14 mouse cellular contexts compared by ENCODE assay signal in genomic region chr8:61229511-61230195, GRCm38 (mm10). TPM values are rescaled to one million over a fixed set of nuclear protein-coding genes. Genes with fewer than 3 reads are reported as not detected.
DNase-seq lines count a peak whose midpoint lies in the region; ATAC-seq and TF ChIP-seq lines count a peak whose summit lies in the region.
"Had no signal": no experiment of that assay in that cellular context is flagged by ENCODE, and none has a peak within 500 bp of the region (broad histone marks: within the 10 kb centered on the region; RNA-seq: fewer than 3 reads in every experiment).

No protein-coding gene starts in this region.

- H3K9ac ChIP-seq in forebrain, embryonic 12.5 days: no peak overlapping the region
- H3K9ac ChIP-seq in forebrain, embryonic 11.5 days (ENCODE audit: low read length): no peak overlapping the region; the same call in 1 of the 2 replicates
- no peak overlapping the region for H3K9ac ChIP-seq in hindbrain, postnatal 0 days (replicated peaks; ENCODE audit: low read length)
- no peak overlapping the region for H3K9ac ChIP-seq in neural tube, embryonic 14.5 days (replicated peaks; ENCODE audit: low read depth, low read length)
- H3K9ac ChIP-seq: limb, embryonic 12.5 days had no signal

- peaks cover 29% of the 10 kb centered on the region for H3K36me3 ChIP-seq in forebrain, embryonic 12.5 days (replicated peaks)
- no peaks in the 10 kb centered on the region for H3K36me3 ChIP-seq in forebrain, embryonic 11.5 days (ENCODE audit: control insufficient read depth, insufficient read depth, low read length)
- H3K36me3 ChIP-seq in hindbrain, postnatal 0 days (ENCODE audit: insufficient read depth, low read length): no peaks in the 10 kb centered on the region
- no peaks in the 10 kb centered on the region for H3K36me3 ChIP-seq in neural tube, embryonic 14.5 days (ENCODE audit: control insufficient read depth, insufficient read depth, low read length)

- H3K27me3 ChIP-seq in forebrain, embryonic 12.5 days: no peaks in the 10 kb centered on the region
- H3K27me3 ChIP-seq in forebrain, embryonic 11.5 days (ENCODE audit: control insufficient read depth, insufficient read depth, low read length): no peaks in the 10 kb centered on the region
- no peaks in the 10 kb centered on the region for H3K27me3 ChIP-seq in hindbrain, postnatal 0 days (ENCODE audit: insufficient read depth, low read length)
- H3K27me3 ChIP-seq in neural tube, embryonic 14.5 days (ENCODE audit: control insufficient read depth, insufficient read depth, low read length): no peaks in the 10 kb centered on the region
- H3K27me3 ChIP-seq: limb, embryonic 12.5 days had no signal

- peak overlapping the region; percentile 8 for H3K4me2 ChIP-seq in forebrain, embryonic 12.5 days
- H3K4me2 ChIP-seq in forebrain, embryonic 11.5 days (ENCODE audit: low read depth, low read length, severe bottlenecking): no peak overlapping the region
- peak overlapping the region; percentile 25 for H3K4me2 ChIP-seq in hindbrain, postnatal 0 days (ENCODE audit: low read depth, low read length)
- peak overlapping the region; percentile 25; the same call in 1 of the 2 replicates for H3K4me2 ChIP-seq in neural tube, embryonic 14.5 days (ENCODE audit: low read depth, low read length)
- H3K4me2 ChIP-seq: limb, embryonic 12.5 days had no signal

- H3K9me3 ChIP-seq in forebrain, embryonic 12.5 days: no peaks in the 10 kb centered on the region
- no peaks in the 10 kb centered on the region for H3K9me3 ChIP-seq in forebrain, embryonic 11.5 days (ENCODE audit: control insufficient read depth, low read length)
- no peaks in the 10 kb centered on the region for H3K9me3 ChIP-seq in hindbrain, postnatal 0 days (ENCODE audit: low read length)
- no peaks in the 10 kb centered on the region for H3K9me3 ChIP-seq in neural tube, embryonic 14.5 days (ENCODE audit: control insufficient read depth, low read length)
- H3K9me3 ChIP-seq: G1E; limb, embryonic 12.5 days; megakaryocyte, embryonic 14.5 days had no signal

- H3K4me1 ChIP-seq in forebrain, embryonic 12.5 days: peaks cover 55% of the 10 kb centered on the region
- H3K4me1 ChIP-seq in forebrain, embryonic 11.5 days (replicated peaks; ENCODE audit: control insufficient read depth, insufficient read depth, low read length): peaks cover 9% of the 10 kb centered on the region
- H3K4me1 ChIP-seq in hindbrain, postnatal 0 days (ENCODE audit: insufficient read depth, low read length): peaks cover 14% of the 10 kb centered on the region
- H3K4me1 ChIP-seq in neural tube, embryonic 14.5 days (ENCODE audit: control insufficient read depth, insufficient read depth, low read length): peaks cover 35% of the 10 kb centered on the region

- H3K27ac ChIP-seq in forebrain, embryonic 12.5 days: no peak overlapping the region
- H3K27ac ChIP-seq in forebrain, embryonic 11.5 days (ENCODE audit: low read depth, low read length): no peak overlapping the region
- no peak overlapping the region for H3K27ac ChIP-seq in layer of hippocampus, adult 2 months
- H3K27ac ChIP-seq in hindbrain, postnatal 0 days: no peak overlapping the region
- H3K27ac ChIP-seq in neural tube, embryonic 14.5 days (ENCODE audit: low read depth, low read length): no peak overlapping the region
- H3K27ac ChIP-seq: limb, embryonic 12.5 days had no signal

- 70% methylated on average over 12 of the region's 12 CpGs for WGBS in forebrain, embryonic 12.5 days
- WGBS in forebrain, embryonic 11.5 days: 72% methylated on average over 12 of the region's 12 CpGs
- 67% methylated on average over 12 of the region's 12 CpGs for WGBS in hindbrain, postnatal 0 days
- 63% methylated on average over 12 of the region's 12 CpGs for WGBS in neural tube, embryonic 14.5 days

- no peak for TF ChIP-seq CTCF in layer of hippocampus, adult 2 months (conservative IDR thresholded peaks at IDR 0.05)
- no peak for TF ChIP-seq CTCF in hindbrain, postnatal 0 days (IDR thresholded peaks at IDR 0.05; ENCODE audit: low read depth)

- ATAC-seq in forebrain, embryonic 12.5 days (ENCODE audit: low FRiP score): no peak
- no peak for ATAC-seq in forebrain, embryonic 11.5 days (replicated peaks; ENCODE audit: low FRiP score)
- no peak for ATAC-seq in hindbrain, postnatal 0 days
- no peak for ATAC-seq in neural tube, embryonic 14.5 days (ENCODE audit: low read depth)
- ATAC-seq: activated CD4-positive, CD25-positive, alpha-beta regulatory T cell, adult 4 months had no signal

- peak overlapping the region; percentile 13; the same call in 1 of the 2 replicates for H3K4me3 ChIP-seq in forebrain, embryonic 12.5 days (replicated peaks)
- H3K4me3 ChIP-seq in forebrain, embryonic 11.5 days (ENCODE audit: low read depth, low read length): no peak overlapping the region
- H3K4me3 ChIP-seq in layer of hippocampus, adult 2 months: peak overlapping the region; percentile 15; the same call in 1 of the 2 replicates
- no peak overlapping the region for H3K4me3 ChIP-seq in hindbrain, postnatal 0 days (ENCODE audit: low read length)
- H3K4me3 ChIP-seq in neural tube, embryonic 14.5 days (ENCODE audit: low read depth, low read length): no peak overlapping the region
- H3K4me3 ChIP-seq: limb, embryonic 12.5 days; megakaryocyte, embryonic 14.5 days had no signal

- no peak for DNase-seq in forebrain, embryonic 11.5 days (ENCODE audit: low spot score)
- no peak for DNase-seq in layer of hippocampus, adult 2 months (ENCODE audit: low spot score in 2 of 2)
- no peak for DNase-seq in layer of hippocampus, postnatal 25 days (ENCODE audit: extremely low spot score in 1 of 2, low spot score in 1 of 2)
- DNase-seq in hindbrain, postnatal 0 days (ENCODE audit: low spot score): no peak
- no peak for DNase-seq in natural killer cell, adult 2 months (ENCODE audit: low spot score in 2 of 2)
- DNase-seq in frontal cortex, postnatal 10 days (ENCODE audit: low spot score in 2 of 2): no peak
- DNase-seq: heart, postnatal 10 days; thymus, adult 2 months had no signal

RNA-seq across cellular contexts. Expression of gene Sh3rf1, which starts 6.0 kb away (rescaled TPM):
- 30.2 and 31.3 TPM in 2 replicates for polyA plus RNA-seq in forebrain, embryonic 12.5 days (2016; fragmentation: Nextera tagmentation; extraction: Ambion mirVana)
- polyA plus RNA-seq in forebrain, embryonic 11.5 days (2014; fragmentation: Nextera tagmentation; extraction: Ambion mirVana): 28.1 and 28.8 TPM in 2 replicates
- total RNA-seq in layer of hippocampus, adult 2 months (2021): 10 to 100 TPM; 66.7 to 67.5 TPM
- 10 to 100 TPM; 65.4 to 70.7 TPM for total RNA-seq in layer of hippocampus, postnatal 25 days (2021)
- total RNA-seq in hindbrain, postnatal 0 days (2014; rRNA removed): 31.3 and 33.9 TPM in 2 replicates
- 17.8 and 17.9 TPM in 2 replicates for polyA plus RNA-seq in hindbrain, postnatal 0 days (2015; fragmentation: Nextera tagmentation; extraction: Ambion mirVana)
- 24.0 and 25.5 TPM in 2 replicates for polyA plus RNA-seq in neural tube, embryonic 14.5 days (2014; fragmentation: Nextera tagmentation; extraction: Ambion mirVana)

Comparison
In these comparisons a context has a peak if more than half of its experiments do, and no peak if none do; other contexts are left out.
1. H3K4me3 ChIP-seq: peak in forebrain, embryonic 12.5 days (single experiment) and layer of hippocampus, adult 2 months (single experiment); none in forebrain, embryonic 11.5 days (single experiment), hindbrain, postnatal 0 days (single experiment) and neural tube, embryonic 14.5 days (single experiment).